Mouse (Mus musculus) heart, postnatal 0 days (tissue): ENCODE measurements around the gene H2-K1.

Experiments
- CTCF ChIP-seq: IDR thresholded peaks from 2 replicates; pipeline ENCODE4 v1.5.1; 2016; ENCODE audit warnings: antibody characterized with exemption, control low read depth, low read depth
- EP300 ChIP-seq: IDR thresholded peaks from 2 replicates; pipeline ENCODE4 v1.6.1; 2016; ENCODE audit warnings: antibody characterized with exemption, low read depth

- TF ChIP-seq CTCF: no peak
- TF ChIP-seq EP300: no peak
Measured at GRCm38 (mm10) chr17:34032174-34032632, 32.1 kb upstream of the H2-K1 start.
